Mouse (Mus musculus) left cerebral cortex, postnatal 36 days (tissue): ENCODE data around the gene Gm9964. TPM values are rescaled to one million over a fixed set of nuclear protein-coding genes. Genes with fewer than 3 reads are reported as not detected.

Experiments used
- DNase-seq, 2 experiments: peaks; one replicate each; pipeline ENCODE4 v3.0.0; 2021 to 2022; ENCODE audit warnings: low spot score in 2 of 2, mixed read lengths in 1 of 2
- intact Hi-C: fragments of 180-260 bp; cut with DNase I; formaldehyde crosslinking; loops from one replicate; pipeline ENCODE4 v1.15.1; 2025
- total RNA-seq, 2 experiments: library from RNA; stranded (reverse); gene quantifications; 2 replicates each; pipeline ENCODE4 v1.2.3; 2021

Gm9964 gene
- total RNA-seq: under 1 TPM in 1 of 2 experiments, not detected in 1; 0.97 TPM

DNA sequence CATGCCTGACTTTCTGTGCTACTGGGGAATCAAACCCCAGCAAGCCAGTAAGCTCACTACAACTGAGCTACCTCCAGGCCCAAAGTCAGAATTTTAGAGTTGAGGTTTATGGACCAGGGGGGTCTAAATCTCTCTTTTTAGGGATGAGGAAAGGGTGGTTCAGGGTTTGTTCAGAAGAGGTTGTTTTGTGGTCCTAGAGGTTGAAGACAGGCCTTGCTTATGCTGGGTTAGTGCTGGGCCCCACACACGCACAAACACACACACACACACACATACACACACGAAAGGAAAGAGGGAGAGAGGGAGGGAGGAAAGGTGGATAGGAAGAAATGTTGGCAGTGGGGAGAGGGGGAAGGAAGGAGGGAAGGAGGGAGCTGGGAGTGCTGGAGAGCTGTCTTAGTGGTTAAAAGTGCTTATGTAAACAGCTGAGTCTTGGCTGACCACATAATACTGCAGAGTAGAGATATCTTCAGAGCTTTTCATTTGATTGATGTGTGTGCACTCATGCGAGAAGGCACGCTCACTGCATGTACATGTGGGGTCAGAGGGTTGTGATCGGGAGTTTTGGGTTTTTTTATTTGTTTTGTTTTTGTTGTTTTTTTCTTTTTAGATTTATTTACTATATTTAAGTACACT, at the start of gene Gm9964:
Gene Gm9964, minus strand, starts transcription at position 51 of the 636 bp plus-strand sequence.
- intact Hi-C loops: loop anchor here (2.0 to 10.0 kb wide), 3 partner anchors 72 to 332 kb away; no protein-coding TSS in a partner anchor
- DNase-seq: no peak

DNA sequence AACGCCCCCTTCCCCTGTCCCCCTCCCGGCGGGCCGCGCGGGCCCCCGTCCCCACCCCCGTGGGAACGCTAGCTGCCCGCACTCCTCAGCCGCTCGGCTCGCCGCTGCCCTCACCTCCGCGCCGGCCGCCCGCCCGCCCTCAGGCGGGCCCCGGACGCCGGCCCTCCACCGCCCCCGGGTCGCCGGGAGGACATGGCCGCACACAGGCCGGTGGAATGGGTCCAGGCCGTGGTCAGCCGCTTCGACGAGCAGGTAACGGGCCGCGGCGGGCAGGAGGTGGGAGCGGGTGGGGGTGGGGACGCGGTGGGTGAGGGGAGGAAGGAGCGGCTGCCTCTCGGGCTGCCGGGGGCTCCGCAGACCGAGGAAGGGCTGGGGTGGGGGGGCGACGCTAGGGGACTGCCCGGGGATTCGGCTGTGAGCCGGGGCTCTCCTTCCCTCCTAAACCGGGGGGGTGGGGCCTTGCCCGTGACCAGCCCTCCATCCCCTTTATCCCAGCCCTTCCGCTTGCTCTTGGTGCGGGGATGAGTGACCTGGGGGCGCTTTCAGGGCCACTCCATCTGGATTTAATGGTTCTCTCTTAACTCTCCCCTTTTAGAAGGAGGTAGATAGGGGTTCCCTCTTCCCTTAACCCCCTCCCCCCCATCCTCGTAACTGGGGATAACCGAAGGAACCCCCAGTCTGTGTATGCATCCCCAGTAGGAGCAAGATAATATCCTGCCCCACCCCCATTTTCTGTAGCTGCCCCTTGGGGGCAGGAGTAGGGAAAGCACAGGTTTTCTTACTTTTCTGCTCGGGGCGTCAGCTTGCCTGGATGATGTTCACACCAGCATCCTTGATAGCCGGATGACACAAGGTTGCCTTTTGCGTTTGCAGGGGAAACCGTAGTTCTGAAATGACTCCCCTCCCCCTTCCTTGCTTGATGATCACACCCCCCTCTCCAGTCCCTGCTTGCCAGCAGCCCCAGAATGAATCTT, 43.4 kb upstream of the Gm9964 start:
- intact Hi-C loops: loop anchor here (5.0 kb wide), 1 partner anchor 88 kb away; the partner anchor contains the start of gene Wsb1
- peak; percentile 10 to 13 for DNase-seq

DNA sequence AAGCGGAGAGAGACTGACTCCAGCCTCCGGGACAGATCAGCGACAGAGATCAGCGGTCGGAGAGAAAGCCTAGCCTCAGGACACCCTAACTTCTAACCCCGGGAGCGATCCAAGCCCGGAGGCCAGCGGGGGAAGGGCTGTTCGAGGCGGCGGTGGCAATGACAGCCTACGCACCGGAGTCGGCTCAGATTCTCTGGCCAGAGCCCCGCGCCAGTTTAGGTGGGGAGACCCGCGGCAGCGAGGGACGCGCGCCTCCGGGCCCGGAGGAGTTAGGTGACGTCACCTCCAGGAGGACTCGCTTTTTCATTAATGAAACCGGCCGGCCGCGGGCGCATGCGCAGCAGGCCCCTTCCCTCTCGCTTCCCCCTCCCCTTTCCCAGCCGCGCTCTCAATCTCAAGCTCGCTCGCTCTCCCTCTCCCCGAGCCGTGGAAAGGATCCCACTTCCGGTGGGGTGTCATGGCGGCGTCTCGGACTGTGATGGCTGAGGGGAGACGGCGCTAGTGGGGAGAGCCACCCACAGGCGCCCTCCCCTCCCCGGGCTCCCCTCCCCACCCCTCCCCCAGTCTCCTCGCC, 42.6 kb upstream of the Gm9964 start, which contains the start of gene Nf1:
Gene Nf1, plus strand, starts transcription at position 460 of the 574 bp plus-strand sequence.
- intact Hi-C loops: loop anchor here (5.0 kb wide), 1 partner anchor 87 kb away; the partner anchor contains the start of gene Wsb1
- peak; percentile 92 to 93 for DNase-seq

DNA sequence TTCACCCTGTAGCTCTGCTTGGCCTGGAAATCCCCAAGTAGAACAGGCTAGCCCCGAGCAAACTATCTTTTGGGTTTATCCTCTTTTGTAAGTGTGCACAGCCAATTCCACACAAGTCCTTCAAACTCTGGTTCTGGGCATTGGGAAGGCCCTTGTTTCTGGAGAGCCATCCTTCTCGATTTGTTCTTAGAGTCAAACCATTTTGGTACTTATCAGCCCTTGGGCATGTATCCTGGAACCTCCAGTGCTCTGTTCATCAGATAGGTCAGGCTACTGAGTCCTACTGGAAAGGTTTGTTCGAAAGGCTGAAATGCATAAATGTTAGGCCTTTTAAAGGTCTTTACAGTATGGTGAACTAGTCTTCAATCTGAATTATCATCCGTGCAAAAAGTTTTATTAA, 41.9 kb upstream of the Gm9964 start:
- intact Hi-C loops: loop anchor here (5.0 kb wide), 1 partner anchor 86 kb away; the partner anchor contains the start of gene Wsb1
- no peak for DNase-seq

DNA sequence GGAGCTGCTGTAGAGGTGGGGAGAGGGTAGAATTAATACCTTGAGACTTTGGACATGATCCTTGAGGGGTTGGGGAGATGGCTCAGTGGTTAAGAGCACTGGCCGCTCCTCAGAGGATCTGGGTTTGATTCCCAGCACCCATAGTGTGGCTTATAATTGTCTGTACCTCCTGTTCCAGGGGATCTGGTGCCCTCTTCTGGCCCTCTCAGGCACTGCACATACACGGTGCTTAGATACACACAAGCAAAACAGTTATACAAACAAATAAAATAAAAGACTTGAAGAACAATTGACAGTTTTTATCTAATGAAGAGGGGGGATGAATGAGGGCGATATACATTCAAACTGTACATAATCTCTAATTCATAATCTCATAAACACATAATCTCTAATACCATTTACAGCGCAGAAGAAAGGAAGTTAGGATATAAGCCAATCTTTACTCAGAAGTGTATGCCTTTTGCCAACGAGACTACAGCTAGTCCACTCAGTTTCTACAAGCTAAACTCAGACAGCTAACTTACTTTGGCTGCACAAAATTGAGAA, 40.1 kb upstream of the Gm9964 start:
- DNase-seq: no peak

DNA sequence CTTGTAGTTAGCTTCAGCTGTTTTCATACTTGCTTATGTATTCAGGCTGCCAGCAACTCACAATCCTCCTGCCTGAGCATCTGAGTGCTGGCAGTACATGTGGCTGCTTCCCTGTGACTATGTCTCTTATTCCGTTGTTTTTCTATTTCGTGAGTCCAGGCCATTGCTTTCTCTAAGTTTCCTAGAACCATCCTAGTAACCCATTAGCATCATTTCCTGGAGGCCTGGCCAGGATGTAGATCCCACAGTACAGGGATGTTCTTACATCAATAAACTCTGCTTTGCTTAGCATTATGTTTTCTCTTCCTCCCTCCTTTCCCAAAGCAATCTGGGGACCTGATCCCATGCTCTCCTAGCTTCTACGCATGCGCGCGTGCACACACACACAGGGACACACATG, 38.4 kb upstream of the Gm9964 start:
- DNase-seq: no peak
- intact Hi-C loops: loop anchor here (5.0 kb wide), 1 partner anchor 83 kb away; the partner anchor contains the start of gene Wsb1

More for the DNA sequence above, 40.1 kb upstream of the Gm9964 start:
- intact Hi-C loops: loop anchor here (5.0 kb wide), 1 partner anchor 84 kb away; the partner anchor contains the start of gene Wsb1

DNA sequence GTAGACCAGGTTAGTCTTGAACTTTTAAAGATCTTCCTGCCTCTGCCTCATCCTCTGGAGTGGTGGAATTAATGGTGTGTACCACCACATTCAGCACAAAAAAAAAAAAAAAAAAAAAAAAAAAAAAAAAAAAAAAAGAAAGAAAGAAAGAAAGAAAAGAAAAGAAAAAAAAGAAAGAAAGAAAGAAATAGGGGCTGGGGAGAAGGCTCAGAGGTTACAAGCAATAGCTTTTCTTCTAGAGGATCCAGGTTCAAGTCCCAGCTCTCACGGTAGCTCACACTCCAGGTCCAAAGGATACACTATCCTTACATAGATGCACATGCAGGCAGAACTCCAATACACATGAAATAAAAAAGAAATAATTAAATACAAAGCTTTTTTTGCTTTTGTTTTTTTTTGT, 32.9 kb upstream of the Gm9964 start:
- intact Hi-C loops: no loop called here
- DNase-seq: no peak

DNA sequence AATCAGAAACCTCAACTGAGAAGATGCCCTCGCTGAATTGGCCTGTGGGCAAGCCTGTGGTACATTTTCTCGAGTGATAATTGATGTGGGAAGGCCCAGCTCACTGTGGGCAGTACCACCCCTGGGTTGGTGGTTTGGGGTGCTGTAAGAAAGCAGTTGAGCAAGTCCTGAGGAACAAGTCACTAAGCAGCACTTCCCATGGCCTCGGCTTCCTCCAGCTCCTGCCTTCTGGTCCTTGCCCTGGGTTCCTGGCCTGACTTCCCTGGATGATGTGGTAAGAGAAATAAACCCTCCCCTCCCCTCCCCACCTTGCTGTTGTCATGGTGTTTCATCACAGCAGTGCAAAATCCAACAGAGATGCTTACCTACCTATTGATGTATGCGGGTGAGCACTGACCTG, 31.4 kb upstream of the Gm9964 start:
- intact Hi-C loops: no loop called here

DNA sequence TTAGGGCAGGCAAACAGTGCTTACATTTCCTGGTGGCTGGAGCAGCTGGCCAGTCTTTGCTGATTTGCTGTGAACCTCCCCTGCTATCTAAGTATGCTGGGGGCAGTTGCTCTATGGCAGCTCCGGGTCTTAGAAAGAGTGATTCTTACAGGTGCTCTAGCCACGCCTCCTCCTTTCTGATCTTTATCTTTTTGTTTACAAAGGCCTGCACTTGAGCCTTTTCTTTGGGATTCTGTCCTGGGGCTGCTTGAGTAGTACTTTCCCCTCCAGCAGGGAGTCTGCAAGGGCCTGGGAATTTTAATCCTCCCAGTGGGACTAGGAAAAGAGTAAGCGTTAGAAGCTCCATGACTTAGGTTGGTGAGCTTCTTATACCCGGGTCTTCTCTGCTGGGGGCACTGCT, 30.4 kb upstream of the Gm9964 start:
- DNase-seq: no peak
- intact Hi-C loops: no loop called here

More for the DNA sequence above, 31.4 kb upstream of the Gm9964 start:
- no peak for DNase-seq

DNA sequence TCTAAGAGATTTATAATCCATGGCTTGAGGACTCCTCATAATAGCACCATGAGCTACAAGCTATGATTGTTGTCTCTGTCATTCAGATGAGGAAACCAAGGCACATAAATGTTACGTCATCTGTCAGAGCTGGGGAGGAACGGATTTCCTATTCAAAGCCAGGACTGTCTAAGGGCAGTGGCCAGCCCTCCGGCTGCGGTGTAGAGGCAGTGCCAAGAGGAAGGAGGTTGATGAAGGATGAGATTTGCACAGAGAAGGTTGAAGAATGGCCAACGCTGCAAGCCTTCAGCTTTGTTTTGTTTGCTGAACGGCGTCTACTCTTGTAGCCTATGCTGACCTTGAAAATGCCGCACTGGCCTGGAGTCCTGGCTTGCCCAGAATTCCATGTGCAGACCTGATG, 29.0 kb upstream of the Gm9964 start:
- intact Hi-C loops: no loop called here
- no peak for DNase-seq

DNA sequence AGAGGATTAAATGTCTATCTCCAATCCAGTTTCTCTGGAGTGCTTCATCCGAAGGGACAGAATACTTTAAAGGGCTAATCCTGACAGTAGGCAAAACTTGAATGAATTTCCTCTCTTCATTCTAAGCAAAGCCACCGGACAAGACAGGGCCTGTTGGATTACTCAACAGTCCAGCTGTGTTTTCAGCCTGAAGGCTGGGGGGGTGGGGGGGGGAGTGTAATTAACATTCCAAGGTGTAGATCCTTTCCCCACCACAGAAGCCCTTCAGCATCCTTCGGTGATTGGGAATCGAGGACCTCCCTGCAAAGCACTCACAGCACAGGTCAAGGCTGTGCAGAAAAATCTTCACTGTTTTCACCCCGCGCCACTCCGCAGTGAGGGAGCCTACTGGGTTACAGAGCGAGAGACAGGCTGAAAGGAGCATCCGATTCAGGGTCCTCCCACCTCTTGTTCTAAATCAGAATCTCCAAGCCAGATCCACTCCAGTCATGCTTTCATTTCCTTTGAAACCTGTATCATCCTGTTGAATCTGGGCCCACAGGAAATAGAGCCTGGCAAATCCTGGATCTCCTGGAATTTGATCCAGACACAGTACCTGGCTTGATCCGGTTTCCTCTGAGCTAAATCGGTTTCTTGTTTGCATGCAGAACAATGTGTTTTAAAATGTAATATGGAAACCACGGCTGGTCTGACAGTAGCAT, 27.4 kb upstream of the Gm9964 start:
- no peak for DNase-seq
- intact Hi-C loops: no loop called here

DNA sequence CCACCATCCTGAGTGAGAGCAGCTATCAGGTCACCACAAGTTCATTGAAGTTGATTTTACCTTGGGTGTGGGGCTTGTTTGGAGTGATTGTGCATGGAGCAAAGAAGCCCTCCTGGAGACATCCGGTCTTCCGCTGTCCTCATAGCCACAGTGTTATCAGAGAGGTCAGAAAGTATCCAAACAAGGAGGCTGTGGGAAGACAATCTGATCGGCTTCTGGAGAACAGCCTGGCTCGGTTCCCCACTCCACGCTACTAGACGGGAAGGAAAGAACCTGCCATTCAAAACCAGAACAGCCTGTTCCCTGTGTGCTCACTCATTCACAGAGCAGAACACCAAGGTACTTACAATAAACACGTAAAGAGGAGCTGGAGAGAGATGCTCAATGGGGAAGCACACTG, 23.1 kb upstream of the Gm9964 start:
- intact Hi-C loops: no loop called here
- DNase-seq: no peak

DNA sequence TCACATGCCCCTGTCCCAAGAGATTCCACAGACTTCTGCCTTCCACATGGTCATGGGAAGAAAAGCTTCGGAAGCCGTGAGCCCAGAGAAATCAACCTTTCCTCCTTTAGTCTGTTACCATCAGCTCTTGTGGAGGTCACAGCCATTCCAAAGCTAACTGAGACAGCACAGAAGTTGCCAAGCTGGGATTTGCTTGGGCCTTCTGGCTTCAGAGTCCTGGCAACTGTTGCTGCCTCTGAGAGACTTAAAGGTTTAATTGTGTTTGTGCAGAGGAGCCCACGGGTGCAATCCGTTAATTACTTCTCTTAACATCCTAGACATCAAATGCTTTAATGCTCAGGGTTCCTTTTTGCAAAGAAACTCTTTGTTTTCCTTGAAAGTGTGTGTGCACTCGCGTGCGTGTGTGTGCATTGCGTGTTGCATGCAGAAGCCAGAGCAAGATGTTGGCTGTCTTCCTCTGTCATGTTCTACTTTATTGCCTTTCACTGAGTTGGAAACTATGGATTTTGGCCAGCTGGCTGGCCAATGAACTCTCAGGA, 20.2 kb upstream of the Gm9964 start:
- intact Hi-C loops: no loop called here
- no peak for DNase-seq

DNA sequence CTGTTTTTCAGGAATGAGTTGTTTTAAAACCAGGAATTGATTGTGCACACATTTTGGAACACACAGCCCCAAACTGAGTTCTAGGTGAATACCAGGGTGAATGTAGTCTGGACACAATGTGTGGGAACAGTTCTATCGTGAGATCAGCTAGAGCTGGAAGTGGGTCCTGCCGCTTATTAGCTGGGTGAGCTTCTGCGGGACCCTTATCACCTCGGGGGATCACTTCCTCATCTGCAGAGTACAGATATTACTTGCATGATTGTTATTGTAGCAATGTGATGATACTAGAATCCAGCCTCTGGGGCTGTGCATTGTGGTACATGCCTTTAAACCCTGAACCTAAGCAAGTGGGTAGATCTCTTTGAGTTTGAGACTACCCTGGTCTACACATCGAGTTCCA, 13.8 kb upstream of the Gm9964 start:
- intact Hi-C loops: no loop called here
- DNase-seq: no peak

DNA sequence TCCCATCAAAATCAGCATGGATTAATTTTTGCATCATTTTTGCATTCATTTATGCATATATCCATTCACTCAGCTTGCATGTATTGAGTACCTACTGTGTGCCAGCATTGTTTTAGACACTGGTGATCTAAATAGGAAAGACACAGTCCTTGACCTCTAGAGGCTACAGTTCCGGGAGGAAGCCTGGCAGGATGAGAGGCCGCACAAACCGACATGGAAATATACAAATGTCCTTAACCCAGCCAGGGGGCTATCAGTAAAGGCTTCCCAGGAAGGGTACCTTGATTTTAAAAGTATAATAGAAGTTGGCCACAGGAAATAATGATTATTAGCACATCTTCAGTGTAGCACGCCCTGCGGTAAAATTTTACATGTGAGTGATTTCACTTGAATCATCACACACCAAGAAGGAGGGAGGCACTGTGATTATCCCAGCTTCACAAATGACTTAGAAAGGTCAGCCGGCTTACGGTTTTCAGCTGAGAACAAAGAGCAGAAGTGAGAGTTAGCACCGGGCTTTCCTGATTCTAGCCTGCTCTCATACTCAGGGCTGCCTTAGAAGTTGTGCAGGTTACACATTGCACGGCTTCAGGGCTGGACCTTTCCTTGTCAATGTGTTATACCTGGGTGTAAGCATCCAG, 11.0 kb upstream of the Gm9964 start:
- intact Hi-C loops: no loop called here
- no peak for DNase-seq

DNA sequence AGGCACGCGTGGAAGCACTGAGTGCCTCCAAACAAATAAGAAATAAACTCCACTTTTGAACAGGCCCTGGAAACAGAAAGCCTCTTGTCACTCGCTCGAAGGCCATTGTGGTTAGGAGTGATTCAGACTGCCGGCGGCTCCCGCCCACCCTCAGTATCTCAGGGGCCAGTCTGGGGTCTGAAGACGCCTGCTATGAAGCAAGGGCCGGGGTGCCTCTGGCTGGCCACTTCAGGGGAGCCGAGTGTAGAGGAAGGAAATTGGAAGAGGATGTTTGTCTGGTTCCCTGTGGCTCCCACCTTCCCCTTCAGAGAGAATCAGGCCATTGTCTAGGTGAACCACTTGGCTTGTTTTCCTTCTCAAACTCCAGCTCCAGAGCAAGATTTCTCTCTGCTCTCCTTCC, 10.3 kb upstream of the Gm9964 start:
- intact Hi-C loops: no loop called here
- peak in 1 of 2 experiments; percentile 9 for DNase-seq

DNA sequence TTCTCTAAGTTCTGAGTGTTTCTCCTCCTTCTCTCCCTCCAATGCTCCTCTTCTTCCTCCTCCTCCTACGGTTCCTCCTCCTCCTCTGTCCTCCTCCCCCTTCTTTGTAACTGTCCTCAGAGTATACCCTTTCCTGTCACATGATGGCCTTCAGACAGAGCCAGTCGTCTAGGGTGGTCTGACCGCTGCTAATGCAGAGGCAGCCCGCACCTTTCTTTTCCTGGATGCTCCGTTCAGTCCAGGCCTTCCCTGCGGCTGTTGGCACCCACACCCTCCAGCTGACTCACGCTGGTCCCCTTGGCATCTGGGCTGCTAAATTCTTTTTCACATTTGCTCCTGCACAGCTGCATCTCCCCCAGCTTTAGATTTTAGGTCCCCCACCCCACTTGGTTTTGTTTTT, 9.8 kb upstream of the Gm9964 start:
- DNase-seq: peak in 1 of 2 experiments; percentile 8
- intact Hi-C loops: no loop called here

DNA sequence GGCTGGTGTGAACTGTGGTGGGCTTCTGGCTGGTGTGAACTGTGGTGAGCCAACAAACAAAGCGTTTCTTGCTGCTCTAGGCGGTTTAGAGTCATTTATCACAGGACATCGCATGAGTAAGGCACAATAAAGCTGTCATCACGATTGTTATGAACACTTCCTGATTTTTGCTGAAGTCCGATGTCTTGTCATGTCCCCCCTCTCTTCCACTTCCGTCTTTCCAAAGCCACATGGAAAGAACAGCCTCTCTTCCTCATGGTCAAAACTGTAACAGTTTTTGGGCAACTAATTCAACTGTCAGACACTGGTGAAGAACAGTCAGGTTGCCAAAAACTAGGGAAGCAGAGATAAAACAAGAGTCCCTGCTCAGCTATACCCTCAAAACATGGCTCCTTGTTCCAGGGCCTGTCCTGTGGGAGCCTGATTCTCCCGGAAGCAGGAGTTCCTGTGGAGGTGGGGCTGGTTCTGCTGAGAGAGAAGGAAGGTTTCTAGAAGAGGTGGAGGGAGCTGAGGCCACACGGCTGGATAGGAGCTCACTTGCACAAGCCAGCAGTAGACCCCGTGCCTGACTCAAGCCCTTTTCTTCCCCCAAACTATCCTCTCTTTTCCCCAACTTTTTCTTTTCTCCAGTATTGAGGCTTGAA, 9.1 kb upstream of the Gm9964 start:
- no peak for DNase-seq
- intact Hi-C loops: no loop called here
